Mouse (Mus musculus) CH12.LX (cell line): ENCODE measurements around the gene Fxyd5.

Source experiments
- CHD2 ChIP-seq: IDR thresholded peaks from 2 replicates; pipeline ENCODE4 v1.6.1; 2011; ENCODE audit warnings: low read length, improper control_type of control experiment
- JUND ChIP-seq: conservative IDR thresholded peaks from 2 replicates; pipeline ENCODE4 v1.6.1; 2011; ENCODE audit warnings: low read depth, low read length, improper control_type of control experiment
- MAFK ChIP-seq: IDR thresholded peaks from 2 replicates; pipeline ENCODE4 v1.6.1; 2011; ENCODE audit warnings: low read length, improper control_type of control experiment; ENCODE audit not compliant: insufficient replicate concordance
- MAX ChIP-seq: IDR thresholded peaks from 2 replicates; pipeline ENCODE4 v1.6.1; 2011; ENCODE audit warnings: low read length, improper control_type of control experiment
- POLR2A ChIP-seq: IDR thresholded peaks from 2 replicates; pipeline ENCODE4 v1.6.1; 2011; ENCODE audit warnings: low read depth, mild to moderate bottlenecking, improper control_type of control experiment, low read length
- SIN3A ChIP-seq: IDR thresholded peaks from 2 replicates; pipeline ENCODE4 v1.6.1; 2012; ENCODE audit warnings: low read length, improper control_type of control experiment, inconsistent platforms

DNA sequence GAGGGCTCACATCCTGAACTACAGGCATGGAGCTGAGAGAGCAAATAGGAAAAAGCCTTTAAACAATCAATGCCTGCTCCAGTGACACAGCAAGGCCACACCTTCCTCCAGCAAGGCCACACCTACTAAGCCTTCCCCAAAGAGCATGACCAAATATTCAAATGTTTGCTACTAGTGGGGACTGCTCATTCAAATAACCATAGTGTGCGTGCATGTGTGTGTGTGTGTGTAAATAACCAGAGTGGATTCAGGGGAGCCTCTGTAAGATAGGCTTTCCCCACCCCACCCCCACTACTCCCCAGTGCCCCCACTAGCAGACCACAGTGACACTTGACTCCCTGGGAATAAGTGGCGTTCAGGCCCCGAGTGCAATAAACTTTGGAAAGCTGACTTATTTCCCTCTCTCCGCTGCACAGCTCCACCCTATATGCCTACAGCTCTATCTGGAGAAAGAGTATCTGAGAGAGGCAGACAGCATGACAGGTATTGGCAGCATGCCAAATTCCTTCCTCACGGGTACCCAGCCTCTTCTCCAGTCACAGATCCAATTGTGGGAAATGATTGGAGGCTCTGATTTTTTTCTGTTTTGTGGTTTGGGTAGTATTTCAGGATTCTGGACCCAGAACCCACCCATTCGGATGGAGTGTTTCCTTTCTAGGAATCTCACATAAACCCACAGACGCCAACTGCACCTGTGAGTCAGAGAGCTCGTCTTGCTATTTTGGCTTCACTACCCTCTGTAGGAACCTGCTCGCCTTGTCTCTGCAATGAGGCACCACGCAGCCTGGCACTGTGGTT lies 25.0 kb downstream of the Fxyd5 start:
- no peak for TF ChIP-seq POLR2A
- TF ChIP-seq SIN3A = no peak
- no peak for TF ChIP-seq CHD2
- no peak for TF ChIP-seq MAFK
- TF ChIP-seq JUND = no peak
- no peak for TF ChIP-seq MAX
